Mouse (Mus musculus): ENCODE measurements around the gene Tinagl1. TPM values are rescaled to one million over a fixed set of nuclear protein-coding genes. Genes with fewer than 3 reads are reported as not detected.

The Tinagl1 gene
- polyA plus RNA-seq, 1 experiment from 2014 or later, result 8.2 TPM

DNA sequence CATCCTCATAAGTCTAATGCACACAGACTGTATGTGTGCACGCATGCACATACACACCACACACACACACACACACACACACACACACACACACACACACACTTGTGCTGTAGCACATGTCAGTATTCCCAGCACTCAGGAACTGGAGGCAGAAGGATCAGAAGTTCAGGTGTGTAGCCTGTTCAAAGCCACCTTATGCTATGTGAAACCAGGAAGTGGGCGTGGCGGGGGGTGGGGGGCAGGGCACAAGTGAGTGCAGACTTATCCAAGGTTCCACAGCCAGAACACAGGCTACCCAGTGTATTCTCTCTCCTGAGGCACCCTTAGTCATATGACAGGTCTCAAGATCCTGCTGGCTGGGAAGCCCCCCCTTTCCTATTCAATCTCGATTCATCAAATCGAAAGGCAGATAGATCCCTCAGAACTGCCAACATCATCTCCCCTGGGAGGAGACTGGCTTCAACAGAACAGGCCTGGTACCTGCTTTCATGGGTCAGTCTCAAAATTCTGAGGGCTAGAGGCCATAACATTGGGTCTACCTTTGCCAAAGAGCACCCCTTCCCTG is 1.3 kb upstream of the Tinagl1 start:
- H3K9me3 ChIP-seq (replicated peaks; ENCODE audit: control insufficient read depth, low read length), result no peaks in the 10 kb centered on the region
- no peak for ATAC-seq (replicated peaks; ENCODE audit: insufficient number of reproducible peaks, low FRiP score, low TSS enrichment, low read depth)
- H3K27ac ChIP-seq (replicated peaks; ENCODE audit: low read depth, low read length), result no peak overlapping the region
- no peak overlapping the region for H3K4me2 ChIP-seq (ENCODE audit: low read depth, low read length)
- H3K9ac ChIP-seq (replicated peaks; ENCODE audit: low read length), result no peak overlapping the region
- no peak for DNase-seq (ENCODE audit: low spot score)
- no peak overlapping the region for H3K4me3 ChIP-seq (ENCODE audit: low read depth, low read length)
- WGBS, result 72% methylated on average over 5 of the region's 5 CpGs
- peaks cover 6% of the 10 kb centered on the region for H3K27me3 ChIP-seq (ENCODE audit: control insufficient read depth, insufficient read depth, low read length)
- peaks cover 4% of the 10 kb centered on the region for H3K4me1 ChIP-seq (ENCODE audit: control insufficient read depth, insufficient read depth, low read length)
- H3K36me3 ChIP-seq (replicated peaks; ENCODE audit: control insufficient read depth, insufficient read depth, low read depth, low read length), result no peaks in the 10 kb centered on the region; the same call in 1 of the 2 replicates

- ATAC-seq (replicated peaks; ENCODE audit: insufficient number of reproducible peaks, low FRiP score, low TSS enrichment, low read depth), result peak; percentile 49; the same call in 1 of the 2 replicates
- Histone ChIP-seq H3K9me3 (replicated peaks; ENCODE audit: control insufficient read depth, low read length) (no peaks in the 10 kb centered on the region), H3K9ac (replicated peaks; ENCODE audit: low read length) (0 out of 2 replicates have a peak overlapping the region, but pooled peaks have one; percentile 0), H3K4me3 (ENCODE audit: low read depth, low read length) (peak overlapping the region; percentile 0), H3K4me2 (ENCODE audit: low read depth, low read length) (peak overlapping the region; percentile 11), H3K36me3 (replicated peaks; ENCODE audit: control insufficient read depth, insufficient read depth, low read depth, low read length) (no peaks in the 10 kb centered on the region; the same call in 1 of the 2 replicates), H3K27ac (replicated peaks; ENCODE audit: low read depth, low read length) (no peak overlapping the region; the same call in 1 of the 2 replicates), H3K4me1 (ENCODE audit: control insufficient read depth, insufficient read depth, low read length) (peaks cover 4% of the 10 kb centered on the region), H3K27me3 (ENCODE audit: control insufficient read depth, insufficient read depth, low read length) (peaks cover 6% of the 10 kb centered on the region)
- DNase-seq (ENCODE audit: low spot score), result peak; percentile 66
- WGBS, result 1% methylated on average over 25 of the region's 25 CpGs
Measured at GRCm38 (mm10) chr4:130174335-130175031, 439 bp downstream of the Tinagl1 start.

GRCm38 (mm10) chr4:130173911-130174311 is 1.0 kb downstream of the Tinagl1 start:
- no peak overlapping the region; the same call in 1 of the 2 replicates for H3K27ac ChIP-seq (replicated peaks; ENCODE audit: low read depth, low read length)
- H3K36me3 ChIP-seq (replicated peaks; ENCODE audit: control insufficient read depth, insufficient read depth, low read depth, low read length), result no peaks in the 10 kb centered on the region; the same call in 1 of the 2 replicates
- DNase-seq (ENCODE audit: low spot score), result no peak
- WGBS, result 31% methylated on average over 19 of the region's 19 CpGs
- no peak overlapping the region for H3K9ac ChIP-seq (replicated peaks; ENCODE audit: low read length)
- H3K4me3 ChIP-seq (ENCODE audit: low read depth, low read length), result no peak overlapping the region
- ATAC-seq (replicated peaks; ENCODE audit: insufficient number of reproducible peaks, low FRiP score, low TSS enrichment, low read depth), result no peak
- H3K4me2 ChIP-seq (ENCODE audit: low read depth, low read length), result no peak overlapping the region
- H3K27me3 ChIP-seq (ENCODE audit: control insufficient read depth, insufficient read depth, low read length), result peaks cover 6% of the 10 kb centered on the region
- H3K4me1 ChIP-seq (ENCODE audit: control insufficient read depth, insufficient read depth, low read length), result peaks cover 4% of the 10 kb centered on the region
- H3K9me3 ChIP-seq (replicated peaks; ENCODE audit: control insufficient read depth, low read length), result no peaks in the 10 kb centered on the region

DNA sequence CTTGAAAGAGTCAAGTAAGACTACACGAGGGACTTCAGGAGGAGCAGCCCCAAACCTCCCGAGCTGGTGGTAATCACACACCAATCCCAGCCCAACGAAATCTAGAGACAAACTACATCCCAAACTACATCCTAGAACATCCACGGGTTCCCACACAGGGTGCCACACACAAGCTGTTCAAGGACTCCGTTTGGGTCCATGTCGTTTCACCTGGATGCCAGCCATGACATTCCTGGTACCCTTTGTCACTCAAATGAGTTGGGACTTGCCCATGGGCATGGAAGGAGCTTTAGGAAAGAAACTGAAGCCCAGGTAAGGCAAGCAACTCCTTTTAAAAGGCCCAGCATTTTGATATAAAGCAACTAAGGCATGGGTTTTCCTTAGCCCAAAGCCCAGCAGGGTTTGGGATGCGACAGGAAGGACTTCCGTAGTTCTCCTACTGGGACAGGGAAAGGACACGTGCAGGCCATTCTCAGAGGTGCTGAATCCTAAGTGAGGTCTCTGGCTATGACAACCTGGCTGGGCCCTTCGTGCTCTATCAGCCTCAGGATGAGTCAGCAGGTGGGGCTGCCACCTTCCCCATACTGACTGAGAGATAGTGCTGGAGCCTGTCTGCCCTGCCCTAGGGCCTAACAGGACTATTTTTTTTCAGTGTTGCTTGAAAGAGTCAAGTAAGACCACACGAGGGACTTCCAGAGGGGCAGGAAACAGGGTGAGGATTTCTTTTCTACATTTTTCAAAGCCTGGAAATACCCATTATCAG is 1.7 kb downstream of the Tinagl1 start:
- Histone ChIP-seq H3K27me3 (ENCODE audit: control insufficient read depth, insufficient read depth, low read length) (peaks cover 6% of the 10 kb centered on the region), H3K4me1 (ENCODE audit: control insufficient read depth, insufficient read depth, low read length) (peaks cover 6% of the 10 kb centered on the region), H3K9me3 (replicated peaks; ENCODE audit: control insufficient read depth, low read length) (no peaks in the 10 kb centered on the region), H3K27ac (replicated peaks; ENCODE audit: low read depth, low read length) (no peak overlapping the region), H3K4me2 (ENCODE audit: low read depth, low read length) (no peak overlapping the region), H3K36me3 (replicated peaks; ENCODE audit: control insufficient read depth, insufficient read depth, low read depth, low read length) (no peaks in the 10 kb centered on the region; the same call in 1 of the 2 replicates), H3K4me3 (ENCODE audit: low read depth, low read length) (no peak overlapping the region), H3K9ac (replicated peaks; ENCODE audit: low read length) (no peak overlapping the region)
- WGBS, result 65% methylated on average over 11 of the region's 11 CpGs
- DNase-seq (ENCODE audit: low spot score), result no peak
- no peak for ATAC-seq (replicated peaks; ENCODE audit: insufficient number of reproducible peaks, low FRiP score, low TSS enrichment, low read depth)

GRCm38 (mm10) chr4:130171951-130172765 is 2.8 kb downstream of the Tinagl1 start:
- 0 out of 2 replicates have a peak, but pooled peaks have one; percentile 42 for ATAC-seq (replicated peaks; ENCODE audit: insufficient number of reproducible peaks, low FRiP score, low TSS enrichment, low read depth)

GRCm38 (mm10) chr4:130170362-130170761 is 4.6 kb downstream of the Tinagl1 start:
- Histone ChIP-seq H3K36me3 (replicated peaks; ENCODE audit: control insufficient read depth, insufficient read depth, low read depth, low read length) (no peaks in the 10 kb centered on the region; the same call in 1 of the 2 replicates), H3K4me2 (ENCODE audit: low read depth, low read length) (no peak overlapping the region), H3K4me3 (ENCODE audit: low read depth, low read length) (no peak overlapping the region), H3K9me3 (replicated peaks; ENCODE audit: control insufficient read depth, low read length) (no peaks in the 10 kb centered on the region), H3K27ac (replicated peaks; ENCODE audit: low read depth, low read length) (no peak overlapping the region), H3K4me1 (ENCODE audit: control insufficient read depth, insufficient read depth, low read length) (peaks cover 8% of the 10 kb centered on the region), H3K27me3 (ENCODE audit: control insufficient read depth, insufficient read depth, low read length) (peaks cover 6% of the 10 kb centered on the region), H3K9ac (replicated peaks; ENCODE audit: low read length) (no peak overlapping the region)
- DNase-seq (ENCODE audit: low spot score) (no peak), ATAC-seq (replicated peaks; ENCODE audit: insufficient number of reproducible peaks, low FRiP score, low TSS enrichment, low read depth) (no peak)
- WGBS, result 89% methylated on average over 4 of the region's 4 CpGs

More at GRCm38 (mm10) chr4:130171951-130172765, 2.8 kb downstream of the Tinagl1 start:
- Histone ChIP-seq H3K4me1 (ENCODE audit: control insufficient read depth, insufficient read depth, low read length) (peaks cover 9% of the 10 kb centered on the region), H3K4me2 (ENCODE audit: low read depth, low read length) (no peak overlapping the region; the same call in 1 of the 2 replicates), H3K9me3 (replicated peaks; ENCODE audit: control insufficient read depth, low read length) (no peaks in the 10 kb centered on the region), H3K27me3 (ENCODE audit: control insufficient read depth, insufficient read depth, low read length) (peaks cover 6% of the 10 kb centered on the region), H3K9ac (replicated peaks; ENCODE audit: low read length) (no peak overlapping the region), H3K36me3 (replicated peaks; ENCODE audit: control insufficient read depth, insufficient read depth, low read depth, low read length) (no peaks in the 10 kb centered on the region; the same call in 1 of the 2 replicates), H3K27ac (replicated peaks; ENCODE audit: low read depth, low read length) (peak overlapping the region; percentile 16; the same call in 1 of the 2 replicates), H3K4me3 (ENCODE audit: low read depth, low read length) (no peak overlapping the region)
- WGBS, result 43% methylated on average over 11 of the region's 11 CpGs
- DNase-seq (ENCODE audit: low spot score), result peak; percentile 60

GRCm38 (mm10) chr4:130169411-130169971 is 5.4 kb downstream of the Tinagl1 start:
- 75% methylated on average over 16 of the region's 16 CpGs for WGBS
- no peak for ATAC-seq (replicated peaks; ENCODE audit: insufficient number of reproducible peaks, low FRiP score, low TSS enrichment, low read depth)

More at GRCm38 (mm10) chr4:130169411-130169971, 5.4 kb downstream of the Tinagl1 start:
- no peak for DNase-seq (ENCODE audit: low spot score)
- Histone ChIP-seq H3K27me3 (ENCODE audit: control insufficient read depth, insufficient read depth, low read length) (peaks cover 6% of the 10 kb centered on the region), H3K9ac (replicated peaks; ENCODE audit: low read length) (no peak overlapping the region), H3K27ac (replicated peaks; ENCODE audit: low read depth, low read length) (no peak overlapping the region), H3K4me2 (ENCODE audit: low read depth, low read length) (no peak overlapping the region), H3K4me3 (ENCODE audit: low read depth, low read length) (no peak overlapping the region), H3K9me3 (replicated peaks; ENCODE audit: control insufficient read depth, low read length) (no peaks in the 10 kb centered on the region), H3K4me1 (ENCODE audit: control insufficient read depth, insufficient read depth, low read length) (peaks cover 5% of the 10 kb centered on the region), H3K36me3 (replicated peaks; ENCODE audit: control insufficient read depth, insufficient read depth, low read depth, low read length) (no peaks in the 10 kb centered on the region; the same call in 1 of the 2 replicates)

Data from embryonic facial prominence, embryonic 11.5 days (tissue).